Mouse (Mus musculus): ENCODE measurements around the gene Gramd4. TPM values are rescaled to one million over a fixed set of nuclear protein-coding genes. Genes with fewer than 3 reads are reported as not detected.

The Gramd4 gene
- 10 to 100 TPM; 26.5 to 28.4 TPM for total RNA-seq (2021)
- long read RNA-seq, experiment 1, partial matches to known transcripts: 7 of 19 reads
- long read RNA-seq, experiment 1, other reads (novel, unspliced or antisense): 12 of 19 reads
- long read RNA-seq, experiment 2, partial matches to known transcripts: 6 of 28 reads
- long read RNA-seq, experiment 2, other reads (novel, unspliced or antisense): 22 of 28 reads

DNA sequence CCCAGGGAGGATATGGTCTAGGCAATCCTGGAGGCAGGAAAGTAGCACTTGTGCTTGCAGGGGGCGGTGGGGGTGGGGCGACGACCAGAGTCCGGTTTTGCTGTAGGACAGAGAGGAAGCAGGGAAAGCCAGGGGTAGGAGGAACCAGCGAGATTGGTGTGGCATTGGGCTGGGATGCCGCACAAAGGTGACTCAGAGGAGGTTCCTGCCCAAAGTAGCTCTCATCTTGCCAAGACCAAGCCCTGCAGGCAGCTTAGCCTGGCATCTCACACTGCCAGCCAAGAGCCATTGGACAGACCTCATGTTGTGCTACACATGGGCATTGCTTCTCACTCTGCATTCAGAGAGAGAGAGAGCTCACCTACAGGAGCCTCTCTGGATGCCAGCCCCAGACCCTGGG is at the start of gene Gramd4:
Gramd4 (plus strand) TSS at position 283 of the 400 bp plus-strand sequence.
- DNase-seq (ENCODE audit: low spot score in 2 of 2): no peak

DNA sequence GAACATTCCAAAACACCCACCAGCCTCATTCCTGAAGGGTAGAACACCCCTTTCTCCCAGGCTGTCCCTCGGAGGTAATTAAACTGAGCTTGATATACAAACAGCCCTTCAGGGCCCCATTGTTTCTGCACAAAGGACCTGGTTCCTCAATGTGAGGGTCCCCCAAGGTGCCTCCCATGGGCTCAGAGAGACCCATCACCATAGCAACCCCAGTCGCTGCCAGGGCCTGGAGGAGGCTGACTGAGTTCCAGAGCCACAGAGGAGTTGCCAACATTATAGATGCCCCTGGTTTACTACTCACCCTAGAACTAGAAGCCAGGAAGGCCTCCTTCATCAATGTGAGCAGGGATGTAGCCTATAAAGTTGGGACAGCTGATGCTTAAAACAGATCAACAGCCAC is 44.4 kb upstream of the Gramd4 start:
- no peak for DNase-seq (ENCODE audit: low spot score in 2 of 2)

DNA sequence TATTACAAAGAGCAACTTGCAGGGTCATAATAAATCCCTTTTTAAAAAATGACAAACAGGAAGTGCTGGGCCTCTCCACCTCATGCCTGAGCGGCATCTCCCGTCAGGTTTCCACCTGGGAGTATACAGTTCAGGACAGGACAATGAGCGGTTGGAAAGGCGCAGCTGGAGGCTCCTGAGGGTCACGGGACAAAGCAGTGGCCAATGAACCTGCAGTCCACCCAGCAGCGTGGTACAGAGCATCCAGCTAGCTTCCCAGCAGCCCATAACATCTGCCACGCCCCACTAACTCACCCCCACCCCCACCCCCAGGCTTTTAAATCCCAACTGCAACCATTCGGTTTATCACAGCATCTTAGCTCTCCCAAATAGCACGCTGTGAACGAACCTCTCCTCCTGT is 43.8 kb upstream of the Gramd4 start:
- no peak for DNase-seq (ENCODE audit: low spot score in 2 of 2)

DNA sequence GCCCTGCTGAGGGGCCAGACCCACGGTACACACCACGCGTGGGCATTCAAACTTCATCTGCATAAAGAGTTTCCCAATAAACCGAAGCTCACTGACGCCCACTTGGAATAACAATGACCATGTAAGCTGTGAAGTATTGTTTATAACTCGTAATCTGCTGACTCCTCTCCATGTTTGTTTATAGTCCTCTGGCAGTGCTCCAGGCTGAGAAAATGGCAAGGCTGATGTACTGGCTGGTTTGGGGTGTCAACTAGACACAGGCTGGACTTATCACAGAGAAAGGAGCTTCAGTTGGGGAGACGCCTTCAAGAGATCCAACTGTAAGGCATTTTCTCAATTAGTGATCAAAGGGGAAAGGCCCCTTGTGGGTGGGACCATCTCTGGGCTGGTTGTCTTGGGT is 42.5 kb upstream of the Gramd4 start:
- DNase-seq (ENCODE audit: low spot score in 2 of 2): no peak

DNA sequence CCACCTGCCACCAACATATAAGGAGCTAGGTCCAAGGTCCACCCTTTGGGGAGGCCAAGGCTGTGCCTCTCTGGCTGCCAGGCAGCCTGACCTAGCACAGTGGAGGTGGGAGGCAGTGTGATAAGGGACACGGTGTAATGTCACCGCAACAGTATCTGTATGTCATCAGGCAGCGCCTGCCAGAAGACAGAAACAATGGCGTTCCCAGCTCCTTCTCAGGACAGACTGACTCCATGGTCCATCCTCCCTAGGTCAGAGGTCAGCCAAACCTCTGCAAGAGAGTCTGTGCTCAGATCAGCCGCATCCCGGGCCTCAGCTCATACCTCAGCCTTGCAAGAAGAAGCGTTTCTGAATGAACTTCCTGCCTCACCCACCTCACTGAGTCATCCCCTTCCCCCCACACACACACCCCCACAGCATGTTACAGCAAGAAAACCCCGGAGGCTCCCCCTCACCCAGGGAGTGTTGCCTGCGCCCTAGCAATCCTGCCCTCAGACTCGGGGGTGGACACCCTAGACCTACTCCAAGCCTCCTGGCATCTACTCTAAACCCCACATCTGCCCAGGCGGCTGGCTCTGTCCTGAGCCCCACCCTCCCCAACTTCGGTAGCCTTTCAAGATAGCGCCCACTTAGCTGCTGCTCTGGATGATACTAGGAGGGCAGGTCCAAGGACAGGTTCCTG is 41.5 kb upstream of the Gramd4 start:
- DNase-seq (ENCODE audit: low spot score in 2 of 2): no peak

DNA sequence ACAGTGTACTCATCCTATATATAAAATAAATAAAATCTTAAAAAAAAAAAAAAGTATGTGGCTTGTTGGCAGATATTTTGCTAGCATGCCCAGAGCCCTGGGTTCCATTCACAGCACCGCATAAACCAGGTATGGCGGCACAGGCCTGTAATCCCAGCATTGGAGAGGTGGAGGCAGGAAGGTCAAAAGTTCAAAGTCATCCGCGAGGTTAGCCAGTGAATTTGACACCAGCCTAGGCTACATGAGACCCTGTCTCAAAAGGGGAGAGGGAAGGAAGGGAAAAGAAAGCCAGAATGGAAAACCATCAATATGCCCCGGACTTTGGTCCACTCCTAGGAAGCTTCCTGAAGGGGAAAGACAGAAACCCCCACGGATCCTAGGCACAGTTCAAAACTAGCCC is 40.2 kb upstream of the Gramd4 start:
- DNase-seq (ENCODE audit: low spot score in 2 of 2): no peak

DNA sequence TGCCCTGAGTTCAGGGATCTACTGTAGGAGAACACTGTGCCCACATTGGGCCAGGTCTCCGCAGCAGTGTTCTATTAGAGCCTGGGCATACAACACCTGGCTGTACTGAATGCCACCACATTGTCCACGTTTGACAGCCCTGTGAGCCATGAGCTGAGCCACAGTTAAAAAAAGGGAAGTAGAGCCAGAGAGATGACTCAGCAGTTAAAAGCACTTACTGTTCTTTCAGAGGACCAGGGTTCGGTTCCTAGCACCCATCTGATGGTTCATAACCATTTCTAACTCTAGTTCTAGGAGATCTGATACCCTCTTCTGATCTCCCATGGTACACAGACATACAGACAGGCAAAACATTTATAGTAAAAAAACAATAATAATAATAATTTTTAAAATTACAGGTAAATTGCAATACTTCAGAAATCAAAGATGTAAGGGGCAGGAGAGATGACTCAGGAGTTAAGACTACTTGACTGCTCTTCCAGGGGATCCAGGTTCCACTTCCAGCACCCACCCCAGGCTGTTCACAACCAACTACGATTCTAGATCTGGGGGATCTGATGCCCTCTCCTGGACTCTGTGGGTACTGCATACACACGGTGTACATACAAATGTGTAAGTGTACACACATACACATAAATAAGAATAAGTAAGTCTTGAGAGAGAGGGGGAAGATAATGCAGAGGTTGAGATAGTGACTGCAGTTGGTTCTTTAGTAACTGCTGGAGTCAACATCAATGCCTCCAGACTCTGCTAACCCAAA is 38.6 kb upstream of the Gramd4 start:
- DNase-seq (ENCODE audit: low spot score in 2 of 2): no peak

DNA sequence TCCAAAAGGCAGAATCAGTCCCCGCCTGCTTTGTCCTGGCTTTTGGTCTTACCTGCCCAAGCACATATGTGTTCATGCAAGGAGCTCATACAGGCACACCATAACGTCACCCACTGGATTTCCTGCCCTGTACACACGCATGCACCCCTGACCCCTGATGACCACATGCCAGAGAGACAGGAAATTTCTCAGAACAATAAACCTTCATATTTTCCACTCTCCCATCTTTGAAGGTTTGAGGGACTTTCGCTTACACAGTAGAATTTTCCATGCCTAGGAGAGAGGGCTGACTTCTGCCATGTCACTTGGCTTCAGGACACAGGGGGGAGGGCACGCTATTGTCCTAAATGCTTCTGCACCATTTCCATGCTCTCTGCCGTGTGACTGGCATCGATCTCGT is 37.5 kb upstream of the Gramd4 start:
- no peak for DNase-seq (ENCODE audit: low spot score in 2 of 2)

DNA sequence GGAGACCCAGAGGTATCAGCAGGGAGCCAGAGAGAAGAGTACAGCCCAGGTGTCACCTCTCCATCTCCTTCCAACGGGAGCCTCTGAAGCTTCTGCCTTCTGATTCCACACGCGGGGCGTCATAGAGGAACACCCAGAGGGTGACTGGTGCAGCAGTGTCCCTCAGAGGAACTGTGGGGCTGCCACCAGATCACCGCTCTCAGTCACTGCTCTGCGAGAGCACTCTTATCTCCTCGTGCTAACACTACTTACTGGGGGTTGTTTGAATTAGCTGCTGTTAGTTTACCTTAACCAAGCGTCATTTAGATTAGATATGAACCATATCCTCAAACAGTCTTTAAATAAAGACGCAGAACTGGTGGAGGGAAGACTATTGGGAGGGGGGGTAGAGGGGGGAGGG is 36.2 kb upstream of the Gramd4 start:
- DNase-seq (ENCODE audit: low spot score in 2 of 2): no peak

DNA sequence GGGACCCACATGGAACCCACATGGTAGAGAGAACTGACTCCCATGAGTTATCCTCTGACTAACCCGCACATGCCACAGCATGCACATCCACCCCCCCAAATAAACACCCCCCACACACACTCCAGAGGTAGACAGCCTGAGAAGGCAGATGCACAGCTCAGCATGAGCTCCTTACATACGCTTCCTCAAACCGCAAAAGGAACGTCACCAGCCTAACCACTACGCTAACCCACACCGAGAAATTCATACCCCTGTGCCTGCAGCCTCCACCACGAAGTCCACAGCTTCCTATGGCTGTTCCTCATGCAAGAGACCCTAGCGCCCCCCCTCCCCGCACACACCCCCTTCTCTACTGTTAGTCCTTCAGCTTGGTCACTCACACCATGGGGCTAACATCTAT is 35.5 kb upstream of the Gramd4 start:
- no peak for DNase-seq (ENCODE audit: low spot score in 2 of 2)

DNA sequence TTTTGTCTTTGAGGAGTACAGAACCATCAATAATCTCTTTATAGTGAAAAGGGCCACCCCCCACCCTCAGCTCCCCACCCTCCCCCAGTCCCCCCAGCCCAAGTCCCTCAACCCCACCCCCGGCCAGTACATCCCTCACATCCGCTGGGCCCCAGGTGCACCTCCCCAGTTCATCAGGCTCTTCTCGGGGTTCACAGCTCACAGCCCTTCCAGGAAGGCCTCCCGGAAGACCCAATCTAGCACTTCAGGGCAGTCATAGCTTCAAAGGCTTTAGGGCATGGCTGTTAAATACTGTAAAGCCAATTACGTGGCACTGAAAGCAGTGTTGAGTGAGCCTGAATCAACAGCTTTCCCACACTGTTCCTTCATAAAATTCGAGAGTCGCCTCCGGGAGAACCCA is 29.6 kb upstream of the Gramd4 start:
- DNase-seq (ENCODE audit: low spot score in 2 of 2): no peak

DNA sequence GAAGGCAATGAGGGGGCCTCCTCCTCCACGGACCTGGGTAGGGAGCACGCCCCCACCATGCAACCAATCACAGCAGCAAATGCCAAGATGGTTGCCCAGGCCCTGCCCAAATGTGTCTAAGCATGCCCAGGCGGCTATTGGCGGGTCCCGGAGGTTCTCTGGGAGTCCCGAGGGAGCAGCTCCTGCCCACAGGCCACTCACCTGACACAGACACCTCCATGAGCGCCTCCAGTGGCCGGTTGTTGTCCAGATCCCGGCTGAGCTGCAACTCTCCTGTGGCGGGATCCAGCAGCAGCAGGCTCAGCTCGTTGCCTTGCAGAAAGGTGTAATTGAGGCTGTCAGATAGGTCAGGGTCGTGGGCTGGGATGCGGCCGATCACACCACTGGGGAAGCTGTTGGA is 27.5 kb upstream of the Gramd4 start:
- no peak for DNase-seq (ENCODE audit: low spot score in 2 of 2)

DNA sequence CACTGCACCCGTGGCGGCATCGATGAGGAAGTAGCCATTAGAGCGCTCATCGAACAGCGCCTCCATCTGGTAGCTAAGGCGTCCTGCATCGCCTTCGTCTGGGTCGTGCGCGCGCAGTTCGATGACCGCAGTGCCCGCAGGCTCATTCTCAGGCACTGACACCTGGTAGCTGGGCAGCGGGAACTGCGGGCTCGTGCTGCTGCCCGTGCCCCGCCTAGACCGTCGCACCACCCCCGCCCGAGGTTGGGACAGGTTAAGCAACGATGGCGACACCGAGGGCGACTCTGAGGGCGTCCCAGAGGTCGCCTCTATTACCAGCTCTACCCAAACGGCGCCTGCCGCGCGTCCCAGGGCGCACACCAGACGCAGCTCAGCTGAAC is 24.7 kb upstream of the Gramd4 start:
- no peak for DNase-seq (ENCODE audit: low spot score in 2 of 2)

DNA sequence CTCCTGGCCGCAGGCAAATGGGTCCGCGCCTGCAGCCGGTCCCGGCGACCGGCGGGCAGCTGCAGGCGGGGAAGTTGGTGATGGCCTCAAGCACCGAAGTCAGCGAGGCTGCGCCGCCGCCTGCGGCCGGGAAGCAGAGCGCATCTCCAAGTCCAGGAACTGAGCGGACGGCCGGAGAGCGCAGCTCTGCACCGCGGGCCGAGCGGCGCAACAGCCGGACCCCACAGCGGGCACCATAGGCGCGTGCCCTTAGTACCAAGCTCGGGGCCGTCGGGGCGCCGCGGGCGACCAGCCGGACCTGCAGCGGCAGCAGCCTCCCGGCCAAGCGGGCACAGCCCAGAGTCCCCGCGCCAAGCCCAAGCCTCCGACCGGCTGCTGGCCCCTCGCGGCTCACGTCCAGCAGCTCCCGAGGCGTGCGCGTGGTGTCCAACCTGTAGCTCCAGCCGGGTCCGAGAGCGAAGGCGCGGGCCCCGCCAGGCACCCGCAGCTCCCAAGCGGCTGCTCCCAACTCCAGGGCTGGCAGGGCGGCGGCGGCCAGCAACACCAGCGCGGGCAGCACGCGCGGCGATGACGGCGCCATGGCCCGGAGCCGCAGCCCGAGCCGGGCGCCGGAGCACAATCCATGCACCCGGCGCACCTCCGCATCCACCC is 24.2 kb upstream of the Gramd4 start, which contains the start of gene Celsr1:
Celsr1 (minus strand) TSS at position 587 of the 651 bp plus-strand sequence.
- DNase-seq (ENCODE audit: low spot score in 2 of 2): no peak

DNA sequence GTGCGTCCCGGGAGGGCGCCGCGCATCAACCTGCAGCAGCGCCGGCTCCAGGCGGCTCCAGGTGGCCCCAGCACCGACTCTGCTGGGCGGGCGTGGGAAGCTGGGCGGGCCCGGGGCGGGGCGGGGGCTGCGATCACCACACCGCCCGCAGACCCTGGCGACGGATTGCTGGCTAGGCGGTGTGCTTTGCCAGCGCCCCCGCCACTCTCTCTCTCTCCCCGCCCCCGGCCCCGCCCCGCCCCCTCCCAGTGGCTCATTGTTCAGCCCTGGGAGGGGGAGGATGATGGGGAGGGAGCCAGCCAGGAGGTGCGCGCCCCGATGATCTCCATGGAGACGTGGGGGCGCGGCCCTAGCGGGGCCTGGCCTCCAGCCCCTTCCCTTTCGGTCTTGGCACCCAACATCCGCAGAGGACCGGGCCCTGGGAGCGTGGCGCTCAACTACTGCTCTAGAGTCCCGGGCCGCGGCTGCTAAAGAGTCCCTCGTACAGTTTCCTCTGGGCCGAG is 23.4 kb upstream of the Gramd4 start:
- DNase-seq (ENCODE audit: low spot score in 2 of 2): peak in 1 of 2 experiments; percentile 39

DNA sequence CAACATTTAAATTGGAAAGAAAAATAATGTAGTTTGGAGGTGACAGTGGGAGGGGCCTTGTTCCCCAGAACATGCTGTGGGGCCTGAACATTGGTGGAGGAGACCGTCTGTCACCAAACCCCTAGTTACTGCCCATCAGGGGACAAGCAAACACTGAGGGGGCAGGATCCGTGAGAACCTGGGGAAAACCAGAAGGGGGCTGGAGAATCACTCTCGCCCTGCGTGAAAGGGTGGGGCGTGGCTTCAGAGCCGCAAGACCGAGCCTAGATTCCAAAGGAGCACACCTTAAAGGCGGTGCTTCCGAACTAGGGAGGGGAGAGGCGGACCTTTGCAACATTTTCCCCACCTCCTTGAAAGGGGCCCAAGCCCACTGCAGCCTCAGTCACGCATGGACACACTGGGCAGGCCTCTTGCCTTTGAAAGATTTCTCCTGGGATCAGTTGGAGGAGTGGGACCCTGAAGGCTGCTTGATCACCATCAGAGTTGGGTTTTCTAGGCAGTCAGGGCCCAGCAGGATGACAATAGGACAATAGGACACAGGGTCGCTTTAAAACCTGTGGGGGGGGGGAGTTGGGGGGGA is 22.6 kb upstream of the Gramd4 start:
- no peak for DNase-seq (ENCODE audit: low spot score in 2 of 2)

DNA sequence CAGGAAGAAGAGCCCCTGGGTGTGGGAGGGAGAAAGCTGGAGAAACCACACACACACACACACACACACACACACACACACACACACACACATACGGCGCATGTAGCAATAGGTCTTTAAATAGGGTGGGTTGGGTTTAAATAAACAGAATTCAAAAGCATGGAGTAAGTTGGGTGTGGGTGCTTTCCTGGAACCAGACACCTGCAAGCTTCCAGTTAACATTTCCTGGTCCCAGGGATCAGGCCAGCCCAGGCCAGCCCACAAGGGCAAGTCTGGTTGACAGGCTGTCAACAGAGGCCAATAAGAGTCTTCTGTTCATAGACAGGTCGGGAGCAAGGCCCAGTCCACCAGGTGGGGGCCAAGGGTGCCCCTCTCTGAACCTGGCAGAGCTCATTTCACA is 21.6 kb upstream of the Gramd4 start:
- no peak for DNase-seq (ENCODE audit: low spot score in 2 of 2)

DNA sequence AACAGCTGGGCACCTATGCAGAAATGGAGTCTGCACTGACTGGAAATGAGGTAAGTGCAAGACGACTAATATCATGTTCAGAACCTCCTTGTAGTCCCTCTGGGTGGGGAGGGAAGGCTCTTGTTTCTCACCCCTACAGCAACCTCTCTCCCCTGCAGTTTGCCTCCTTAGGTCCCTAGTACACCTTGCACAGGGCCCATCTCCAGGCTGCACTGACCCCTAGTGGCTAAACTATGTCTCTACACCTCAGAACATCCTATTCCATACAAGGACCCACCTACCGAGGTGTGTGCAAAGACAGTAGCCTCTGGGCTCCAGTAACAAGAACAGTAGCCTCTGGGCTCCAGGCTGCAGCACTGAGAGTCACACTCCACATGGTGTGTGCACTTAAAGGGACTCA is 18.7 kb upstream of the Gramd4 start:
- peak; percentile 66 to 68 for DNase-seq (ENCODE audit: low spot score in 2 of 2)

DNA sequence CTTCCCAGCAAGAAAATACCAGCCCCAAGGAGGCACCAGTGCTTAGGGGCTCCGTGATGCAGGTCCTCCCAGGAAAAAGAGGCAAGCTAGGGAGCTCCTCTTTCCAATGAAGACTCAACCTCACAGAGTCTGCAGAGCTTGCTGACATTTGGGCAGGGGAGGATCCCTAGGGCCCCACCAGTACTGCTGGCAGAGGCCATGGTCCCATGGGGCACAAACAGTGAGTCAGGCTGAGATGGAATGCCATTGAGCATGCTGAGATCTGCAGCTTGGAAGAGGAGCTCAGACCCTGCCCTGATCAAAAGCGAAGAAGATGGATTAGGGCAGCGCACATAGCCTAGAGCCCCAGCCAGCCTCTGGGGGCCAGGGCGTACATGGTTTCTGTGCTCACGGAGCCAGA is 16.1 kb upstream of the Gramd4 start:
- DNase-seq (ENCODE audit: low spot score in 2 of 2): no peak

DNA sequence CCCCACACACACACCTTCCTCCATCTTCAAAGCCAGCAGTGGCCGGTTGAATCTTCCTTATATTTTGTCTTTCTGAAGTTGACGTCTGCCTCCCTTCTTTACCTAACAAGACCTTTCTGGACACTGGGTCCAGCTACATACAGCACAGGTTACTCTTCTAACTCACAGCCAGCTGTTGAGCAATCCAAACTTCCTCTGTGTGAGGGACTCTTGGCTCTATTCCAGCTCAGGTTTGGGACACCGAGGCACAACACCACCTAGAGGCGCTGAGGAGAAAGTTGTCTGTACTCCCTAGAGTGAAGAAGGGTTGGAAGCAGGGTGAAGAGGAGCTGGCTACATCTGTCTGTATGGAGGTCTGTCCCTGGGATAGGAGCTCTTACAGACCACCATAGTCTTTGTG is 15.1 kb upstream of the Gramd4 start:
- no peak for DNase-seq (ENCODE audit: low spot score in 2 of 2)

DNA sequence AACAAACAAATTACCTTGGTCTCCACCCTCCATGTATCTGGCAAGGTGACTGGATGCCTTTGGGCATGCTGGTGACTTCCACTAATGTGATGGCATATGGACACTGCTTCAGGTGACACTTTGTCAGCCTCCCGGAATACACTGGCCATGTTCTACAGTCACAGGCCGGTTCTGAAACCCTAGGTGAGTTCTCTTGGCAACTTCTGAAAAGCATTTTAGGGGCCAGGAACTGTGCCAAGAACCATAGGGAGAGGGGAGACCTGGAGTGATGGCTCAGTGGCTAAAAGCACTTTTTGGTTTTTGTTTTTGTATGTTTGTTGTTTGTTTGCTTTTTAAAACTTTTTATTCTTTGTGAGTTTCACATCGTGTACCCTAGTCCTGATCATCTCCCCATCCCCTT is 8.0 kb upstream of the Gramd4 start:
- no peak for DNase-seq (ENCODE audit: low spot score in 2 of 2)

Measured in layer of hippocampus, postnatal 14 days (tissue).